Mouse (Mus musculus) urinary bladder, adult 2 months (tissue): Measurements from ENCODE around the gene Cer1. TPM values are rescaled to one million over a fixed set of nuclear protein-coding genes. Genes with fewer than 3 reads are reported as not detected.

Experiments
- DNase-seq: peaks from one replicate; pipeline ENCODE4 v3.0.0; 2022; ENCODE audit warnings: low spot score
- polyA plus RNA-seq: library from polyadenylated mRNA; depleted of rRNA; stranded (reverse); fragments of >200 nt; gene quantifications from 2 replicates; pipeline ENCODE4 v1.2.3, GENCODE M21; 2012; rRNA removed

The Cer1 gene
- polyA plus RNA-seq, result not detected in 2 replicates

DNA sequence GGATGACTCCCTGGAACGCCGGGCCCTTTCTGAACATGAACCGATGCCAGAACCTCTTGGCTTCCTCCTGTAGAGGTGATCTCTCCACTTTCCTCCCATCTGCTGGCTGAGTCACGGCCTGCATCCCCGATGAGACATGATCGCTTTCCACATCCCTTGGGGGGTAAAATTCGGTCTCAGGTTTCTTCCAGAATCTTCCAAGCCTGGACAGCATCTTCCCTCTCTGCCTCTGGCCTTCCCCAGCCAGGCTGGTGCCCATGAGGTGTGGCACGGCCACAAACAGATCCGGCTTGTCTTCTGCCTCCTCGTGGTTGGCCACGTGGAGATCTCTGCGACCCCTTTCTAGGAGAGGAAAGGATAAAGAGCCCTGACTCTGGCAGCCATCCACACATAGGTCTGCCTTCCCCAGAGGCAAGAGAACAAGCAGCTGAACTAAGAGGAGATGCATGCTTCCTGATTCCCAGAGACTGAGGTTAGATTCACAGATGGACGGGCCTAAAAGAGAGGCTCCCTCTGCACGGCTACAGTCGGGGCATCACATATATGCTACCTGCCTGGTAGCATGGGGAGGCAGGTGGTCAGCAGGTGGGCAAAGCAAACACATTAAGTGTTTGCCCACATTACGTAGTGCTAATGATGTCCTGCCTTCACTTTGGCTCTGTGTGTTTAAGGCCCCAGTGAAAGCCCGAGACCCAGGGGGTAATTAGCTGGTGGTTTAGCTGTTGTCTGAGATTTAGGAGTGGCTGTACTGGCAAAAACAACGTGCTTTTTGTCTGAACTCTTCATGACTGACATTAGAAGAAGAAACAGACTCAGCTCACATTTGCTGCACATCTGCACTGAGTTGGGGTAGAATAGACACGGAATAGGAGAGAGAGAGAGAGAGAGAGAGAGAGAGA, at the start of gene Cer1:
Gene Cer1, minus strand, starts transcription at position 513 of the 899 bp plus-strand sequence.
- DNase-seq, result no peak

DNA sequence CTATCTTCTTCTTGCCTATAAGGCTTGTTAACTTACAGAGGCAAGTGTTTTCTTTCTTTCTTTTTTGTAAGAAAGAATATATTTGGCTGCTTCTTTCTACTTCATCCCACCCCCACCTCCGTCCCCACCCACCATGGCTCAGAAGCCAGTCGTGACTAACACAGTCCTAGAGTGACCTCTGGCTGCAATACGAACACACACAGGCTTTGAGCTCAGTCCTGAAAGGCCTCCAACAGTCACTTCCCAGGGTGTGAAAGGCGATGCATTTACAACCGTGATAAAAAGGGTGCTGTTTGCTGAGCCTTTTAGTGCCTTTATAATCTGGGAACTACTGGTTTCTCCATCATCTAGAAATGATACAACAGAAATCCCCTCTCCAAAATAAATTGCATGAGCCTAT, 49.4 kb upstream of the Cer1 start:
- no peak for DNase-seq

DNA sequence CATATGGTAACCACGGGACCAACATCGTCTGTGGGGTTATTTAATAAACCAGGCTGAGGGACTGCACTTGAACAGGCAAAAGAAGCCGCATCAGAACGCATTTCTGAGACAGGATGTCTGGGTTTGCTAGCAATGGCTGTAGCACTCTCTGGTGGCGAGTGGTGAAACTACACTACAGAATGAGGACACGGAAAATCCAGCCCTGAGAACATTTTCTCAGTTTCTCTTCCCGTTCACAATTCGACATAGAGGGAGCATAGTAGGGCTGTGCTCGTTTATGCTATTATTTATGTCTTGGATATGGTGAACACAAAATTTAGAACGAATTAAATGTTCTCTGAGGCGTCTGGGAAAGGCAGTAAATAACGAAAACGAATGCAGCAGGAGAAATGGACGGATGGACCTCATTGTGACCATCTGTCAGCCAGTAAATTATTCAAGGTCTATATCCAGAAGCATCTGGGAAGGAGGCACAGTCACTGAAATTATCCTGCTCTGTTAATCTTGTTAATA, 48.8 kb upstream of the Cer1 start:
- DNase-seq, result no peak

DNA sequence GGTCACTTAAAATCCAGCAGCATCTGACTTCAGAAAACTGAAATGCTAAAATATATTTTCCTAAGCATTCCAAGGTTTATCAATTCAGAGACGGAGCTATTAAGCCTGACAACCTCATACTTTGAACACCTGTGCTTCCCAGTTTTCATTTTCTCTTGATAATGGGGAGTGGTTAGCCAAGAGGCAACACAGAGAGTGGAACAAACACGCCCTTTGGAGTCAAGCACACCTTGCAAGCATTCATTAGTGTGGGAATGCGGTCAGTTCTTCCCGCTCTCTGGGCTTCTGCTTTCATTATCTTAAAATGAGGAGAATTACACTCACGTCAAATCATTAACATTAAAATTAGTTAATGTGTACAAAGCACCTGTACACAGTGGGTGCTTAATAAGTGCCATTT, 45.1 kb upstream of the Cer1 start:
- DNase-seq, result no peak

DNA sequence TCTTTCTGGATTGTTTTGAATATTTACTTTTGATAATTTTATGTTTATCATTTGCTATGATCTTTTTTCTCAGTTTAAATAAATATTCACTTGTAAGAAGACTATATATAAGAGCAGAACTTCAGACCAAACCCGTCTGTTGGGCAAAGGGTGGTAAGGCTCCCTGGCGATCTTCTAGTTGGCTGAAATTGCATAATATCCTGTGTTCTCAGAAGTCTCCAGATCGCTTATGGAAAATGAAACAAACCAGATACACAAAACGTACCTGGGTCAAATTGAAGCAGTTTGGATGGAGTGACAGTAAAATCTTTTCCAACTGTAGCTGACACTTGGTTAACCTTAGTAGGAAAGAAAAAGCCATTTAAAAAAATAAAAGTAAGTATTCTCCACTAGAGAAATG, 37.0 kb upstream of the Cer1 start:
- DNase-seq, result no peak

DNA sequence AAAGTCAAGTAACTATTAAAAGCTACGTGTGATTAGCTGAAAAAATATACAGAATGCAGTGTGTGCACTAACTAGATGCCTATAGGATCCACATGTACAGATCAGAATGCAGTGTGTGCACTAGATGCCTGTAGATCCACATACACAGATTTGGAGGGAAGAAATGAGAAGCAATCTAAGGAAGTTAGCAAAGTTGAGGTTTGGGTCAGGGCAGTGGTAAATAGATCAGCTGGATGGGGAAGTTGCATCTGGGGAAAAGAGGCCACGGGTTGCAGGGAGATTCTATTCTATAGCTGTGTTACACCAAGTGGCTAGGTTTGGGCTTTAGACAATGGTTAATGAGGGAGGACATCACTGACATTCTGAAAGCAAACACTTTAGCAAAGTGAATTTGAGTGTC, 33.7 kb upstream of the Cer1 start:
- DNase-seq, result no peak

DNA sequence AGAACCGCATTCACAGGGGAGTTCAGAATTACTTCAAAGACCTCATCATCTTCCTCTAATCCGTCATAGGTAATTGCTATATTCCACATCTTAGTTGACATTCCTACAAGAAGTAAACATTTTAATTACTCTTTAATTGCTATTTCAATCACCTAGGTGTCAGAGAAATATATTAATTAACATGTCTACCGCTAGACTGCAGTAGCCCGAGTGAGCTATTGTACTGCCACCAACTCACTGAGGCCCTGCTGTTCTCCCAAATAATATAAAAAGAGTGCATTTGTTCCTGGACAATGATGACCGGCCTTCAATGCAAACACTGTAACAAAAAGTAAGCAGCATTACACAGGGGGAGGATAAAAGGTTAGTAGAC, 31.7 kb upstream of the Cer1 start:
- DNase-seq, result no peak

DNA sequence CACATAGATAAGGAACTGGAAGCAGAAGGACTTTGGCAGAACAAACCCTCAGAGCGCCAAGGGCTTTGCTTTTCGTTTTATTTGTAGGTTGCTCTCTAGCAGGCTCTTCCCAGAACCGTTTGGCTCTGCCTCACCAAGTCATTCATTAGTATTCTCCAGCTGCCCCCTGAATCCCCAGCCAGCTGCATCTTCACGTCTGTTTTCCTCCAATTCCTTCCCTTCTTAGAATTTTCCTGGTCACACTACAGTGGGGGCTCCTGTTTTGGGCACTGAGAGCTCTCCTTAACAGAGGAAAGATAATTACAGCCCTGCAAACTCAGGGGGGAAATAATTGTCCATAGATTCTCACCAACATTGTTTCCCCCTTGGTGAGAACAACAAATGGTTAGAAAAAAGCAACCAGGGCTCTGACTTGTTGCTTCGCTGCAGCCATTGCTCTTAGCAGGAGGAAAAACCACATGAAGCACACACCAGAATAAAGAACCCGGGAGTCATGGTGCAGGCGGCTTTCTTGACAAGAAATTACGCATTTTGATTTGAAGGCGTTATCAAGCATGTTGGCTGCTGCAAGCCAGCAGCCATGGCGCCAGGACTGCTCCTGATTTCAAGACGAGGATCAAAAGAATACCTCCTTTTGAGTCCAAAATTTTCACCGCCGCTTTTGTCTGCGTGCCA, 31.2 kb upstream of the Cer1 start:
- no peak for DNase-seq

DNA sequence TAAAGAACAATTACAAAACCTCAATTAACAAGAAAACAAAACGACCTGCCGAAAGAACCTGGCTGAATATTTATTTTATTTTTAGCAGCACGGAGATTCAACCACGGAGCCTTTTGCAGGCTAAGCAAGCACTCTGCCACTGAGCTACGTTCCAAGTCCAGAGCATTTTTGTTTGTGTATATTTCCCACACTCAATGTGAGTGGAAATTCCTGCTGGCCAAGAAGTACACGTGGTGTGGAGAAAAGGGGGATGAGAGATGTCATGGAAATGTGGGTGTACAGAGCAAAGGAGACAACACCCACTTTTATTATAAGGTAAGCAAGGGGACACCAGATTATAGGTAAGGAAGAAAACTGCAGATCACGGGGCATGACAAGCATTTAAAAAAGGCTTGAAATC, 30.6 kb upstream of the Cer1 start:
- DNase-seq, result no peak

DNA sequence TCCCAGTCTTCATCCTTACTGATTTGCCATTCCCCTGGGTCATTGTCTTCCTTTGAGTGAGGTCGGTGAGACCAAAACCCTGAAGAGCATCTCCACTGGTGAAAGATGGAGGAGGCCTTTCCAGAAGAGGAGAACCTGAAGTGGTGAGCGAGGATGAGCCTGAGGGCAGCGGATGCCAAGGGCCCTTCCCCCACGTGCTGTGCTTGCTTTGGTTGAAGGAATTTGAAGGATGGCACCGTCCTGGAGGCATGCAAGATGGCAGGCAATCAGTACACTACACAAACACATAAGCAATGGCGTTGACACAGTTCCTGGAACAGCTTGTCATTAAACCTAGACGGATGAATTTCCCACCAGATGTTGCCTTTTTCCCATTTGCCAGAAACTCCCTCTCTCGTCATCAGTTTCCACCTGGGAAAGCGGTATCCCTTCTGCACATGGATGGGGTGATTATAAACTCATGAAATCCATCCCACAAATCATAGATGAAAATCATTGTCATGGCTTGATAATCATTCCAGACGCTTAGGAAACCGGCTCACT, 29.7 kb upstream of the Cer1 start:
- DNase-seq, result no peak

DNA sequence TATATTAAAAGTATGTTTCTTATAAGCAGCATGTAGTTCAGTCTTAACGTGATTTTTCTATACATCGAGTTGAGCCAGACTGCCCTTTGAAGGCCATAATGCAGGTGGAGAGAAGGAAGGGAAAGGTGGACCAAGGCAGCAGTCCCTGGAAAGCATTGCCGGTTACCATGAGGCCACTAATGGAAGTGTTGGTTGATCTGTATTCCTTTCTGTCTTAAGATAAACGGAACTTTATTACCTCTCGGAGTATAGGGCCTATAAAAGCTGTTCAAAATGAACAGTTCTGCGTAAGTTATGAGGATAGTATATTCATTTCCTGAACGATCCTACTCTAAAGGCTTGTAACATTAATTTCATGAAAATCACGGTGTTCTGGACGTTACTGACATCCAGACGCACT, 10.3 kb upstream of the Cer1 start:
- DNase-seq, result no peak

DNA sequence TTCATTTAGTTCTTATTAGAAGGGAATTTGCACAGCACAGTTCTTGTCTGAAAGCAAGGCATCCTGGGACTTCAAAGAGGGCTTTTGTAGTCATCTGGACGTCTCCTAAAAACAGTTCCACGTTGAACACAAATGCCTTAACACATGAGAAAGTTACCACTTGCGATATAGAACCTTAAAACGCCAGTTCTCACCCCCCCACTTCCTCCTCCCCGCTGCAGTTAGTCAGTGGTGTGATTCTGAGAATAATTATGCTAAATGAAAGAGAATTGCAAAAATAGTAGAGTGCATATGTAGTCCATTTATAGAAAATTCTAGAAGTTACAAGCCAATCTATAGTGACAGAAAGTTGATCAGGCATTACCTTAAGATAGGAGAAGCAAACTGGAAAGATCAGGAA, 7.3 kb upstream of the Cer1 start:
- DNase-seq, result no peak

DNA sequence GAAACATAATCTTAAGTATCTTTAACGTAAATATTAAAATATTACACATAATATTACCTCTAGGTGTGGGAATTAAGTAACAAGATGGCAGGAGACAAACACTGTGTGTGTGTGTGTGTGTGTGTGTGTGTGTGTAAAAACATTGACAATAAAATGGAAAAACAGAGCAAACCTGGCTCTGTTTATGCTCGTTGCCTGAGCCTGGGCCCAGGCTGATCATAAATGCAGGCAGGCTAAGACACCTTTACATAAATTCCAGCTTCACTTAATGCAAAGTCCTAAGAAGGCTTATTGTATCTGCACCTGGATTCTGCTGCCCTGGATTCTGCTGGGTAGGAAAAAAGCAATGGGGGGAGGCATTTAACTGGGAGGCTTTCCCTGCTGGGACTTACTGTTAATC, 6.6 kb upstream of the Cer1 start:
- no peak for DNase-seq

DNA sequence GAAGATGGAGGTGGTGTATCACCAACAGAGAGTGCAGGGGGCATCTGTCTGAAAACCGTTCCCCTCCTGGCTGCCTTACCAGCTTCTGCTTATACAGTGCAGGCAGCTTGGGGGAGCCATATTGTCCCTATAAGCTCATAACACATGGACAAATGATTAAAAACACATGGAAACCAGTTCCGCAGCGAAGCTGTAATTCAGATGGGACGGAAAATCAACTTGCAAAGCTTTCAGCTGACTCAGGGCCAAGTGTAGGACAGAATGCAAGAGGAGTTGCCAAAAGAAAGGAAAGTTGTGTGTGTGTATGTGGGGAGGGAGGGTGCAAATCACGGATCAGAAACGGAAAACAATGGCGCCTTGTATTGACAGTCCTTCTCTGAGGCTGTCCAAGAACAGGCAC, 6.1 kb upstream of the Cer1 start:
- no peak for DNase-seq

DNA sequence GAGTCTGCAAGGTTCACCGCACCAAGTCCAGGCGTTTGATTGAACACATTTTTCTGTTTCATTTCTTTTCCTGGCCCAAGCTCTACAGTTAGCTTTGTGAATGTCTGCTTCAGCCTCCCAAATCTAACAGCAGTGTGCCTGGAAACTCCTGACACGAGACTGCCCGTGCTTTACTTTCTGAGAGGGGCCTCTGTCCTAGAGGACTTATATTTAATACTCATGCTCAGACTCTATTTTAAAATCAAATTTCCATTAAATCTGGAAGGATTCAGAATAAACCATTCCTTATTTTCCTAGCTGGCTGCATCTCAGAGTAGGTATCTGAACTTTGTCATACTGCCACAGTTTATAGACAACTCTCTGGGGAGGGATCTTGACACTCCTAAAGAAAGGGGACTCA, 5.6 kb upstream of the Cer1 start:
- DNase-seq, result no peak

DNA sequence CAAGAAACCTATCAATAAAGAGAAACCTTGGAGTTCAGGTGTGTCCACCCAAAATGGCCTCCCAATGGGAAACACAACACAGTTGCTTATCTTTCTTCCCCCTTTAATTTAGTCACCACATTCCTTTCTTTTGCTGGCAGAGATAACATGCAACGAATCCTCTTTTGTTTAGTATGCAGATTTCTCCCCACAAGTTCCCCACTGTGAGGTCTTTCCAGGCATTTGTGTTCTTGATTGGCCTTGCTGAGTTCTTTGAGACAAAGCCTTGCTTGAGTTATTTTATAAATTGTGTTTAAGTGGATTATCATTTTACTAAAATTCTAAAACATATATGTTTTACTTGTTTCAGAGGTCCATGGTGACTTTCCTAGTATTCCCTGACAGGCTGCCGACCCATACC, 1.2 kb upstream of the Cer1 start:
- no peak for DNase-seq

DNA sequence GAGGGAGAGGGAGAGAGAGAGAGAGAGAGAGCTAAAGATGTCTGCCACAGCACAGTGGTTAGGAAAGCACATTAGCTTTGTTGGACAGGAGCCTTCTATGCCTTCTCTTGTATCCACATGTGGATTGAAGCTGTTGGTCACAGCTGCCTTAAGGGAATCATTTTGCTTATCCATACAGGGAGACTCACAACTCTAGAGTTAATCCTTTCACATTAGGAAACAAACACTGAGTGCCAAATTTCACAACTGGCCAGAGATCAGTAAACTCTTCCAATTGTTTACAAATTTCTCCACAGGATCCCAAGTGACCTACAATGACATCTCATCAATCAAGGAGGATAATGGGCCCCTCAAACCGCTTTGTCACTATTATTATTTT, 576 bp upstream of the Cer1 start:
- no peak for DNase-seq

DNA sequence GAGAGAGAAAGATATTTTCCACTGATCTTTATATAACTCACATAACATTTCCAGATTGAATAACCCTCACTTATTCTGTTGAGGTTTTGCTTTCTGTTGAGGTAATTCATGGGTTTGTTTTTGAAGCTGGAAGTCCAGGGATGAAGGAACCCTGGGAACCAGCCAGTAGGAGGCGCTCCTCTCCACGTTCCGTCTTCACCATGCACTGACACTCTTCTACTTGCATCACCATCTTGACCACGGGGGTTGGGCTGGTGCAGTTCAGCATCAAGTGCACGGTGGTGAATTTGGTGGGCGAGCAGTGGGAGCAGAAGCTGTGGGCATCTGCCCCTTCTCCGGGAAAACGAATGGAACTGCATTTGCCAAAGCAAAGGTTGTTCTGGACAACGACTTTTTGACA, 2.4 kb downstream of the Cer1 start:
- DNase-seq, result no peak

DNA sequence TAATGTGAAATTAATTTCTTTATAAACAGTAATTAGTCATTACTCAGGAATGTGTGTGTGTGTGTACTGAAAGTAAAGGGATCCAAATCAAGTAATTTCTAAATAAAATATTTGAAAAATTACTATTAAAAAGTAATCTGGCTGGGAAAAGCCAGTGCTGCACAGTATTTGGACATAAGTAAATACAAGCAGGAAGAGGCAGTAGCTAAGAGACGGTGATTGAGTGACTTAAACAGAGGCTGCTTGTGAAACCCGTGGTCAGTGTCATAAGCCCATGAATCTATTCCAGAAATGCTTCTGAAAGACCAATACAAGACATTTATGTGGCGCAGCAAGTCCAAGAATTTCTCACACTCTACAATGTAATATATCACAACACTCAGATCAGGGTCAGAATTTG, 3.6 kb downstream of the Cer1 start:
- DNase-seq, result no peak

DNA sequence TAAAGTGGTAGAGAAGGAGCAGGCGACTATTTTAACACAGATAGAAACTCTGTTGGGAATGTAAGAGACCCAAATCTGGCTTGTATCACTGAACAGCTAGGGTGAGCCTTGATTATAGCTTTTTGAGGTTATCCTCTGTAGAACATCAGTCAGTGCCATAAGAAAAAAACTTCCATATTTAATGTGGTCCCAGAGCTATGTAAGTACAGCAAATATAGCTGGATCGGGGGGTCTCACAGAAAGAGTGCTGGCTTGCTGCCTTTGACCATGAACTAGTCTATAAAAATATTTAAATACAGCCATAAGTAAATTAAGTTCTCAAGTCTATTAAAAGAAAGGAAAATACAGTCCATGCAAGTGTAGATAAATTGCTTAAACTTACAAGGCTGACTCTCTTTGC, 4.7 kb downstream of the Cer1 start:
- DNase-seq, result no peak

DNA sequence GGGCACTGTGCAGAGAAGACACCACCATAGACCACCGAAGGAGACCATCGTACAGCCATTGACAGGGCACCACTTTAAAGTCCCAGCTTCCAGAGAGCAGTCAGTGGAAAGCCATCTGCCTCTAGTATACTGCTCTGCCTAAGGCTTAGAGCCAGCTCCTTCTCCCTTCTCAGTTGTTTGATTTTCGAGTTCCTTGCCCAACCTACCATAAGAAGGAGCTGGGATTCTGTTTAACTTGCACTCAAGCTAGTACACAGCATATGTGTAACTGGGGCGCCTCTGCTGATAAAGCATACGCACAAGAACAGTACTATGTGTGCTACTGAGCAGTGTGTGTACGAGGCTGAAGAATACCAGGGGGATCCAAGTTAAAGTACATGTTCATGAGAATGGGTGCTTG, 5.8 kb downstream of the Cer1 start:
- no peak for DNase-seq

DNA sequence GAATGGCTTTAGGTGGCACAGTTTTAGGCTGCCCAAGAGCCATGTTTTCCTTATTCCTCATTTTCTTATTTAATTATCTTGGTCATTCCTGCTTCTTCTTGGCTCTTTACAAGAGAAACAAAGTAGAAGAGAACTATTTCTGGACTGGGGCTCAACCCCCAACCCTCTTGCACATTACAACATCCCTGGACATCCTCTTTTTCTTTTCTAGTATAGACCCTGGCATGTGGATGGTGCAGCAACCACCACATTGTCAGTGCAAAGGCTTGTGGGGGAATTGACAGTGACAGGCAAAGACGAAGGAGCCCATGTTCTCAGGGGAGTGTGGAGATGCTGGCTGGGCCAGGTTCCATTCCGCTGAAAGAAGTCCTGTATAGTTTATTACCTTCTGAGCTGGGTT, 8.3 kb downstream of the Cer1 start:
- DNase-seq, result no peak

DNA sequence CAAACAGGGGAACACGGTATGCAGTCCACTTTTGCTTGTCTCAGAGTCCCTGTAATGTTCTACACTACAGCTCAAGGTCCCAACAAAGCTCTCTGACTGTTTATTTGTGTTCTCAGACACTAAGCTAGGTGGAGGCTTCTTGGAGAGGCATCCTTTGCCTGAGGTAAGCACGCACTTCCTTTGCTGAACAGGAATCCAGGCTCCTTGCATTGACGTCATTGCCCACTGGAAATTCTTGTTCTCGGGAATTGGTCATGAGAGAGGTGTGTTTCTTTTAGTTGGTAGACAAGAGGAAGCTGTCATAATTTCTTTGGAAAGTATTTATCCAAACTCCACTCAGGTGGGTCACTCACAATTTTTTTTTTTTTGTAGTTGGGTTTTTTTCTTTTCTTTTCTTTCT, 9.4 kb downstream of the Cer1 start:
- DNase-seq, result no peak
